Mouse (Mus musculus) forebrain, postnatal 0 days (tissue): ENCODE results near the gene Furin. TPM values are rescaled to one million over a fixed set of nuclear protein-coding genes. Genes with fewer than 3 reads are reported as not detected.

Experiments used
- ATAC-seq: fragments of 200-750 bp; cut with Nextera tagmentation; 2 replicates; pipeline ENCODE4 v1.8.0; 2017; ENCODE audit warnings: mild to moderate bottlenecking, moderate library complexity
- DNase-seq: peaks from one replicate; pipeline ENCODE4 v3.0.0-alpha.2; 2015
- H3K27ac ChIP-seq: fragments of 300-500 bp; sonication (generic); 2 replicates; pipeline ENCODE4 v1.5.1; 2014; ENCODE audit warnings: low read depth, mild to moderate bottlenecking, antibody characterized with exemption, low read length, moderate library complexity, mixed read lengths
- H3K27me3 ChIP-seq: fragments of 300-500 bp; sonication (generic); 2 replicates; pipeline ENCODE4 v1.6.1; 2014; ENCODE audit warnings: mild to moderate bottlenecking, low read length, mixed read lengths; ENCODE audit not compliant: insufficient read depth
- H3K36me3 ChIP-seq: fragments of 300-500 bp; sonication (generic); 2 replicates; pipeline ENCODE4 v1.6.1; 2014; ENCODE audit warnings: mild to moderate bottlenecking, moderate library complexity; ENCODE audit not compliant: insufficient read depth
- H3K4me1 ChIP-seq: fragments of 300-500 bp; sonication (generic); 2 replicates; pipeline ENCODE4 v1.6.1; 2014; ENCODE audit warnings: antibody characterized with exemption; ENCODE audit not compliant: insufficient read depth
- H3K4me2 ChIP-seq: fragments of 300-500 bp; sonication (generic); 2 replicates; pipeline ENCODE4 v1.6.1; 2014; ENCODE audit warnings: low read depth, mild to moderate bottlenecking, moderate library complexity
- H3K4me3 ChIP-seq: fragments of 300-500 bp; sonication (generic); 2 replicates; pipeline ENCODE4 v1.5.1; 2014; ENCODE audit warnings: low read depth, low read length, mixed read lengths
- H3K9ac ChIP-seq: fragments of 300-500 bp; sonication (generic); 2 replicates; pipeline ENCODE4 v1.6.1; 2014; ENCODE audit warnings: mild to moderate bottlenecking
- H3K9me3 ChIP-seq: fragments of 300-500 bp; sonication (generic); 2 replicates; pipeline ENCODE4 v1.6.1; 2016; ENCODE audit warnings: low read length
- CTCF ChIP-seq: sonication (generic); IDR thresholded peaks from 2 replicates; pipeline ENCODE4 v1.5.1; 2016; ENCODE audit warnings: antibody characterized with exemption, control low read depth, low read depth
- WGBS: fragments of 180-500 bp; shearing (Covaris S2); extraction: QIAGEN DNeasy Blood & Tissue Kit; methylation state at CpG from one replicate; pipeline ENCODE4 v1.1.7; 2014; 5-methylcytosine and 5-hydroxymethylcytosine counted together
- polyA plus RNA-seq: library from polyadenylated mRNA; unstranded; fragments of >200 nt; fragmentation: Nextera tagmentation; extraction: Ambion mirVana; gene quantifications from 2 replicates; pipeline ENCODE4 v1.2.1, GENCODE M21; 2015
- total RNA-seq: library from RNA; depleted of rRNA; stranded (reverse); fragments of >200 nt; gene quantifications from 2 replicates; pipeline ENCODE4 v1.2.3, GENCODE M21; 2014; rRNA removed

The Furin gene
- total and polyA plus RNA-seq, 2 experiments from 2014 or later: 7.7 to 21.8 TPM

- TF ChIP-seq CTCF: no peak
- WGBS: 27% methylated on average over 19 of the region's 19 CpGs
- ATAC-seq: 0 out of 2 replicates have a peak, but pooled peaks have one; percentile 2
Measured at GRCm38 (mm10) chr7:80343270-80344018, 61.8 kb downstream of the Furin start.

GRCm38 (mm10) chr7:80342858-80343257 is 62.4 kb downstream of the Furin start, which contains the start of gene Hddc3:
Gene Hddc3 (plus strand): TSS chr7:80343104.
- peak within 1 kb of the TSS; percentile 74 for H3K4me2 ChIP-seq
- peak; percentile 88 for TF ChIP-seq CTCF
- no peaks in the 10 kb centered on the region for H3K9me3 ChIP-seq
- WGBS: 2% methylated on average over 25 of the region's 25 CpGs
- no peaks in the 10 kb centered on the region for H3K27me3 ChIP-seq
- ATAC-seq: peak; percentile 66
- peak within 1 kb of the TSS; percentile 73 for H3K9ac ChIP-seq
- H3K27ac ChIP-seq: peak within 1 kb of the TSS; percentile 89
- peak; percentile 99 for DNase-seq
- no peaks in the 10 kb centered on the region for H3K36me3 ChIP-seq
- H3K4me1 ChIP-seq: peaks cover 18% of the 10 kb centered on the region
- peak within 1 kb of the TSS; percentile 51 for H3K4me3 ChIP-seq

More at GRCm38 (mm10) chr7:80343270-80344018, 61.8 kb downstream of the Furin start:
- Histone ChIP-seq H3K27me3 (no peaks in the 10 kb centered on the region), H3K9me3 (no peaks in the 10 kb centered on the region), H3K27ac (peak overlapping the region; percentile 89), H3K4me1 (peaks cover 12% of the 10 kb centered on the region), H3K9ac (peak overlapping the region; percentile 73), H3K4me2 (peak overlapping the region; percentile 74), H3K36me3 (no peaks in the 10 kb centered on the region), H3K4me3 (peak overlapping the region; percentile 51)
- no peak for DNase-seq

- no peak overlapping the region for H3K4me3 ChIP-seq
- no peak overlapping the region for H3K9ac ChIP-seq
- ATAC-seq: no peak
- no peak for TF ChIP-seq CTCF
- H3K27me3 ChIP-seq: no peaks in the 10 kb centered on the region
- H3K4me2 ChIP-seq: no peak overlapping the region
- no peak overlapping the region for H3K27ac ChIP-seq
- WGBS: 68% methylated on average over 7 of the region's 7 CpGs
- DNase-seq: no peak
- H3K36me3 ChIP-seq: peaks cover 5% of the 10 kb centered on the region
- H3K4me1 ChIP-seq: peaks cover 18% of the 10 kb centered on the region
- H3K9me3 ChIP-seq: no peaks in the 10 kb centered on the region
Measured at GRCm38 (mm10) chr7:80341793-80342192, 63.4 kb downstream of the Furin start.

- DNase-seq (peak; percentile 73), ATAC-seq (peak; percentile 32)
- no peaks in the 10 kb centered on the region for H3K27me3 ChIP-seq
- peaks cover 18% of the 10 kb centered on the region for H3K4me1 ChIP-seq
- peaks cover 15% of the 10 kb centered on the region for H3K36me3 ChIP-seq
- 3% methylated on average over 11 of the region's 11 CpGs for WGBS
- peak; percentile 68 for TF ChIP-seq CTCF
- H3K9ac ChIP-seq: peak within 1 kb of the TSS; percentile 63
- H3K27ac ChIP-seq: peak within 1 kb of the TSS; percentile 93
- H3K9me3 ChIP-seq: no peaks in the 10 kb centered on the region
- H3K4me2 ChIP-seq: peak within 1 kb of the TSS; percentile 86
- H3K4me3 ChIP-seq: peak within 1 kb of the TSS; percentile 63
Measured at GRCm38 (mm10) chr7:80340793-80341192, 64.4 kb downstream of the Furin start, which contains the start of gene Unc45a. Gene Unc45a (minus strand): TSS chr7:80341005.

GRCm38 (mm10) chr7:80339793-80340628 is 65.2 kb downstream of the Furin start:
- peak; percentile 88 for TF ChIP-seq CTCF
- H3K4me3 ChIP-seq: peak overlapping the region; percentile 63
- peak; percentile 98 for ATAC-seq
- H3K4me1 ChIP-seq: peaks cover 18% of the 10 kb centered on the region
- H3K9ac ChIP-seq: peak overlapping the region; percentile 63
- peaks cover 23% of the 10 kb centered on the region for H3K36me3 ChIP-seq
- WGBS: 2% methylated on average over 45 of the region's 45 CpGs
- peak overlapping the region; percentile 86 for H3K4me2 ChIP-seq
- H3K27ac ChIP-seq: peak overlapping the region; percentile 93
- no peaks in the 10 kb centered on the region for H3K9me3 ChIP-seq
- DNase-seq: peak; percentile 99
- no peaks in the 10 kb centered on the region for H3K27me3 ChIP-seq

- Histone ChIP-seq H3K9me3 (no peaks in the 10 kb centered on the region), H3K4me1 (peaks cover 18% of the 10 kb centered on the region)
- peak; percentile 57 for DNase-seq
Measured at GRCm38 (mm10) chr7:80339371-80339770, 65.9 kb downstream of the Furin start.

More at GRCm38 (mm10) chr7:80339371-80339770, 65.9 kb downstream of the Furin start:
- ATAC-seq: no peak
- Histone ChIP-seq H3K27me3 (no peaks in the 10 kb centered on the region), H3K27ac (peak overlapping the region; percentile 79), H3K9ac (peak overlapping the region; percentile 74), H3K36me3 (peaks cover 30% of the 10 kb centered on the region), H3K4me3 (peak overlapping the region; percentile 63), H3K4me2 (peak overlapping the region; percentile 86)
- no peak for TF ChIP-seq CTCF
- WGBS: 10% methylated on average over 17 of the region's 17 CpGs

Other genes starting within 250 kb of the Furin start
- gene Sema4b, start 218.6 kb downstream of the Furin start, total RNA-seq: 24.5 and 35.6 TPM in 2 replicates
- gene Sema4b, start 218.6 kb downstream of the Furin start, polyA plus RNA-seq: 17.0 and 22.4 TPM in 2 replicates
- 11.3 and 16.4 TPM in 2 replicates for gene Cib1, start 172.6 kb downstream of the Furin start, total RNA-seq
- gene Cib1, start 172.6 kb downstream of the Furin start, polyA plus RNA-seq: 29.0 and 29.3 TPM in 2 replicates
- gene Gdpgp1, start 172.6 kb downstream of the Furin start, total RNA-seq: 4.1 and 5.8 TPM in 2 replicates
- 1.3 and 2.6 TPM in 2 replicates for gene Gdpgp1, start 172.6 kb downstream of the Furin start, polyA plus RNA-seq
- 0.48 and 2.0 TPM in 2 replicates for gene Ttll13, start 159.1 kb downstream of the Furin start, total RNA-seq
- 1.4 and 1.5 TPM in 2 replicates for gene Ttll13, start 159.1 kb downstream of the Furin start, polyA plus RNA-seq
- 67.2 and 74.9 TPM in 2 replicates for gene Ngrn, start 144.2 kb downstream of the Furin start, total RNA-seq
- gene Ngrn, start 144.2 kb downstream of the Furin start, polyA plus RNA-seq: 71.4 and 72.0 TPM in 2 replicates
- 37.5 and 41.0 TPM in 2 replicates for gene Vps33b, start 135.8 kb downstream of the Furin start, total RNA-seq
- 8.3 and 15.0 TPM in 2 replicates for gene Vps33b, start 135.8 kb downstream of the Furin start, polyA plus RNA-seq
- 12.2 and 17.1 TPM in 2 replicates for gene Prc1, start 111.0 kb downstream of the Furin start, total RNA-seq
- gene Prc1, start 111.0 kb downstream of the Furin start, polyA plus RNA-seq: 19.0 and 23.9 TPM in 2 replicates
- 25.2 and 38.9 TPM in 2 replicates for gene Rccd1, start 81.0 kb downstream of the Furin start, total RNA-seq
- 3.5 and 7.0 TPM in 2 replicates for gene Rccd1, start 81.0 kb downstream of the Furin start, polyA plus RNA-seq
- gene Unc45a, start 64.4 kb downstream of the Furin start, total RNA-seq: 49.2 and 69.4 TPM in 2 replicates
- 35.2 and 50.1 TPM in 2 replicates for gene Unc45a, start 64.4 kb downstream of the Furin start, polyA plus RNA-seq
- 33.2 and 44.4 TPM in 2 replicates for gene Hddc3, start 62.3 kb downstream of the Furin start, total RNA-seq
- gene Hddc3, start 62.3 kb downstream of the Furin start, polyA plus RNA-seq: 14.6 and 16.7 TPM in 2 replicates
- gene Man2a2, start 34.1 kb downstream of the Furin start, total RNA-seq: 49.4 and 54.8 TPM in 2 replicates
- 6.5 and 12.0 TPM in 2 replicates for gene Man2a2, start 34.1 kb downstream of the Furin start, polyA plus RNA-seq
- gene Fes, start 17.5 kb downstream of the Furin start, total RNA-seq: 4.5 and 6.4 TPM in 2 replicates
- gene Fes, start 17.5 kb downstream of the Furin start, polyA plus RNA-seq: 2.5 and 2.8 TPM in 2 replicates
- 7.1 and 10.4 TPM in 2 replicates for gene Blm, start 129.7 kb upstream of the Furin start, total RNA-seq
- 3.1 and 5.5 TPM in 2 replicates for gene Blm, start 129.7 kb upstream of the Furin start, polyA plus RNA-seq